Mouse (Mus musculus): ENCODE measurements around the gene Lnx1.

Lnx1 gene

DNA sequence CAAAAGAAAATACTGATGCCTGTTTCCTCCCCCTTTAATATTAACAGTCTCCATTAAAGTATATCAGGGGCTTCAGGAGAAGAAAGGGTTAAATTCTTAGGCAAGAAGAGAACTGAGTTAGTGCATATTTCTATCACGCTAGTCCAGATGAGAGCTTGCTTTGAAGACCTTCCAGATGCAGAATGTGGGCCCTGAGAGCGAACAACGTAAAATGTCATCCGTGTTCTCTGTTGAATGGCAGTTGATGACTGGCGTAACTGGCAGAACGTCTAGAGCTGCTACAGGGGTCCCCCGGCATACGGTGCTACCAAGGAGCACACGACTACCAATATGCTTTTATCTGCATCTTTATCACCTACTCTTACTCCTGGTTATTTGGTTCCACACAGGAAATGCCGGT lies 100.3 kb downstream of the Lnx1 start:
- DNase-seq (ENCODE audit: low spot score in 2 of 2): no peak

DNA sequence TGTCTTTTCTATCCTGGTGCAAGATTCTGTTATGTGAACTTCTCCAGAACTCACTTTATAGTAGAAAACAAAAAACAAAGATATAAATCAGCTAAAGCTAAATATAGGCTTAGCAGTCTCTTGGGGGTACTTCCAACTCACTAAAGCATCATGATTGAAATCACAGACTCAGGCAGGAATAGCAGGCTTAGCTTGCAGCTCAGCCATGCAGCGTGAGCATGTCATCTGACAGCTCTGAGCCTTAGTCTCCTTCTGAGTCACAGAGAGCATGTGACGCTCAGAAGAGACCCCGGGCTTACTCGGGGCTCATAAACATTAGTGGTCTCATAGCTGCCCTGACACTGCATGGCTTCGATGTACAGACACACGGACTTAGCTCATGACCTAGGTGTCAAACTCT lies 100.7 kb downstream of the Lnx1 start:
- no peak for DNase-seq (ENCODE audit: low spot score in 2 of 2)

DNA sequence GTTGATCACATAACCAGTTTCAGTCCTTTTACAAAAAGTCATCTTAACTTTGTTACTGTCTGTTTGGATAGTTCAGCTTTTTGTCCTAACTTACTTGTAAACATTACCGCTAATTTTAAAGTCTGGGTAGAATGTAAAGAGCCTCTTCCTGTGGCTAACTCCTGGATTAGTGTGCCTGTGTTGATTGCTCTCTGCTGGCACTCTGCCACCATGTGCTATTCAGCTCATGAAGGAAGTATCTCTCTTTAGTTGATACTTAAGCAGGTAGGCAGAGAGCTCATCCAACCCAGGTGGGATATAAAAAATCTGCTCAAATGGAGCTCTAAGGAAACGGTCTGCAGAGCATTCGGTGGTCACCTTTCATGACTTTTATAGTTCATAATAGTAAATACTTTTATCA lies 101.5 kb downstream of the Lnx1 start:
- no peak for DNase-seq (ENCODE audit: low spot score in 2 of 2)

DNA sequence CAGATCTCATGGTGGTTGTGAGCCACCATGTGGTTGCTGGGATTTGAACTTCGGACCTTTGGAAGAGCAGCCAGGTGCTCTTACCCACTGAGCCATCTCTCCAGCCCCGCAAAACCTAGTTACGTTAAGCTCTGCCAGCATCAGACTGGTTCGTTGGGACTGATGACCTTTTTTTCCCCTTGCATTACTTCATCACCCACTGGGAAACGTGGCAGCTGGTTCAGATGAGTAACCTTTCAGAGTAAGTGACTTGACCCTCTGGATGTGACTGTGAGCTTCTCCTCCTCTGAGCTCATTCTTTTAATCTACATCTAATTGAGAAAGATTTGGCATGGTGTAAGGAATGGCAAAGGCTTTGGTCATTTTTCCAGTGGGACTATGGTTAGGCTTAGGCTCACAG lies 102.7 kb downstream of the Lnx1 start:
- no peak for DNase-seq (ENCODE audit: low spot score in 2 of 2)

DNA sequence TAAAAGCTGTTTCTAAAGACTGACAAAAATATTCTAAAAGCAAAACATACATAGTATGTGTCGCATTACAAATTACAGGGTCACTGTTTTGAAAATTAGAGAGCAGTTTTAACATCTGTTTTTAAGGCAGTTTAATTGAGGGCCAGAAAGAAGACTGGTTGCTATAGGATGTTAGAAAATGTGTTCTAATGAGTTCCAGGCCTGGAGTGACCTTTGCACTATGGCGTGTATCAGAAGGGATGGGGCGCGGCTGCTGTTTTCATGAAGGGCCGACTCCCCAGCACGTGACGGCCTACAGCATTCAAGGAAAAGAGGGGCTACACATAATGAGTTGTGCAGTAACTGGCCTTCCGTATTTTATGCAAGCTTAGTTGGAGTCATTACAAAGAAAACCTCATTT lies 109.6 kb downstream of the Lnx1 start:
- DNase-seq (ENCODE audit: low spot score in 2 of 2): no peak

DNA sequence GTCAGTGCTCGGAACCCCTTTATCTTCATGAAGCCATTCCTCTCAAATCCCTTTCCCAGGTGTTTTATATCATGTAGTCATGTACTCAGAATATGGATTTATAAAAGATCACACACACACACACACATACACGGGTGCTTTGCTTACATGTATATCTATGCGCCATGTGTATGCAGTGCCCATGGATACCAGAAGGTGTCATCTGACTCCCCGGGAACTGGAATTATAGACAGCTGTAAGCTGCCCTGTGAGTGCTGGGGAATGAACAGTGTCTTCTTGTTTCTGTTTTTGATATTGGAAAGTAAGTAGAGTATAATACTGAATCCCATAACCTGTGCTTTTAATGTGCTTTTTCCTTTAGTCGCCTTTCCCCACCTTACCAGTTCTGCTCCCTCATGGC lies 111.3 kb downstream of the Lnx1 start:
- no peak for DNase-seq (ENCODE audit: low spot score in 2 of 2)

DNA sequence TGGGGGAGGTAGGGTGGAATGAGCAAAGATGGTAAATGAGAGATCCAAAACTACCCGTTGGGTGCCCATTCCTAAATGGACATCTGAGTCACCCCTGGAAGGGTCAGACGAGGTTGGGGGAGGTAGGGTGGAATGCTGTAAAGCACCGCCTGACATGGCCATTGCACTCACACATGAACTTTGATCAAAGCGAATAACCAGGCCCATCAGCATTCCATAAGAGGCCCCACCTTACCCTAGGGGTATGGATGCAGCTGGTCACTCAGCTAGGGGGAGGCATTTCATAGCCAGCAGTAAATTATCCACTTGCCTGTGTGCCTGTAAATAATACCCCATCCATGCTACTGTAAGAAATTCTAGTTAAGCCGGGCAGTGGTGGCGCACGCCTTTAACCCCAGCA lies 113.6 kb downstream of the Lnx1 start:
- DNase-seq (ENCODE audit: low spot score in 2 of 2): no peak

DNA sequence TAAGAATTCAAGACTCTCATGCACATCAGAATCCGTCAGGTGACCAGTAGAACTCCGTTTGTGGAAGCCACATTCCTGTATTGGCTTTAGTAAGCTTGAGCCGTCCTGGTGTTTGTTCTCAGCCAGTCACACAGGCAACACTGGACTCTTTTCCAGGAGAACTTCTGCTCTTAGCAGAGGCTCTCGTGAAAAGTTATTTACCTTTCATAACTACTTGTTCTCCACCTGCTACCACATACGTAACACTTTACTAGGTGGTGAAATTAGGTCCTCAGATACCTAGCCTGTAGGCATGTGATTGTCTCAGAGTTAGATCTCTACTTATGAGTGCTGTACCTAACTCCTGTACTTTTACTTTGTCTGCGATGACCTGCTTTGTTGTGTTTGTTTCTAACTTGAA lies 130.9 kb downstream of the Lnx1 start:
- no peak for DNase-seq (ENCODE audit: low spot score in 2 of 2)

DNA sequence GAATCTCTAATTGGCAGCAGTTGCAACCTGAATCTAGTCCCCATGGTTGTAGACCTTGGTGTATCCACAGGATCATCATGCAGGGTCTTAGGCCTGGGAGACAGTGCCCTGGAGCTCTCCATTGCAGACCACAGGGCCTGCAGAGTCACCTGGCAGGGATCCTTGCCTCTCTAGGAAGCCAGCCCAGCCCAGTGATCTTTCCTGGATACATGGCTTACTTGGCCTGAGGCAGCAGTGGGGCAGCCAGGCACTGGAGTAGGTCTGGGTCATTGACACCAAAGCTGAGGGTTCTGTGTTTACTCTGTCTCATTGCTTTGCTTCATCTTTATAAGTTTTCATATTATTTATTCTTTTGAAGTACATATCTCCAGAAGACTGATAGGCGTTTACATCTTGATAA lies 141.6 kb downstream of the Lnx1 start:
- no peak for DNase-seq (ENCODE audit: low spot score in 2 of 2)

DNA sequence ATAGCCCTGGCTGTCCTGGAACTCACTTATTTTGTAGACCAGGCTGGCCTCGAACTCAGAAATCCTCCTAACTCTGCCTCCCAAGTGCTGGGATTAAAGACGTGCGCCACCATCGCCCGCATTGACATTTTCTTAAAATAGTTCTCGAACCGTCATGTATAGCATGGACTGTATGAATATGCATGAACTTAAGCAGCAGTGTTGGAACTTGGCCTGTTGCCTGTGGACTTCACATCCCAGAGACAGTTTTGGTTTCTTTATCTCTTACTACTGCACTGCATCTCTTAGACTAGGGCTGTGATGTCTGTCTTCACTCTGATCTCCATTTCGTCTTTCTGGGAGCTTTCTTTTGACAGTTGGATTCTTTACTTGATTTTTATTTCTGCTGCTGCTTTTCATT lies 153.1 kb downstream of the Lnx1 start:
- DNase-seq (ENCODE audit: low spot score in 2 of 2): no peak

DNA sequence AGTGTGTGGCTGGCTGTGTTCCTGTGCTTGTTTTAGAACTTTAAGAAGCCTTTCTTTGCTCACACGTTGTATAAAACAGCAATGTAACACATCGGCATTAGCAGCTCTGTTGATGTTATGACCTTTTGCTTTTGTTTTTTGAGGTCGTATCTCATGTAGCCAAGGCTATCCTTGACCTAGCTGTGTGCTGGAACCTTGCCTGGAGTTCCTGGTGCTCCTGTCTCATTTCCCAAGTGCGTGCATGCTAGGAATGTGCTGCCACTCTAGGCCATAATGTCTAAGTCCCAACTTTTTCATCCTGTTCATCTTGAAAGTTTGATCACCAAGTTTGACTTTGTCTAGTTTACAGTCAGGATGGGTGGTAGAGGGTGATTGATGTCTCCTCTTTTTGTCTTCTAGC lies 157.1 kb downstream of the Lnx1 start:
- no peak for DNase-seq (ENCODE audit: low spot score in 2 of 2)
